12 mouse cellular contexts compared by ENCODE assay signal in genomic region chr13:49584307-49585005, GRCm38 (mm10). TPM values are rescaled to one million over a fixed set of nuclear protein-coding genes. Genes with fewer than 3 reads are reported as not detected.
DNase-seq lines count a peak whose midpoint lies in the region; ATAC-seq and TF ChIP-seq lines count a peak whose summit lies in the region.
"Had no signal": no experiment of that assay in that cellular context is flagged by ENCODE, and none has a peak within 500 bp of the region (broad histone marks: within the 10 kb centered on the region; RNA-seq: fewer than 3 reads in every experiment).

No protein-coding gene starts in this region.

- DNase-seq in kidney, adult 2 months = peak; percentile 66
- DNase-seq in 416B (ENCODE audit: low read depth) = peak; percentile 57
- no peak for DNase-seq in embryonic facial prominence, embryonic 10.5 days (ENCODE audit: low spot score)
- DNase-seq in kidney, postnatal 14 days = peak; percentile 50
- no peak for DNase-seq in B cell, adult 2 months
- DNase-seq in layer of hippocampus, postnatal 36 days = no peak
- no peak for DNase-seq in right cerebral cortex, adult 18-20 months
- DNase-seq: retina, postnatal 1 day; thymus, postnatal 4 days had no signal

- H3K9ac ChIP-seq in kidney, embryonic 15.5 days = no peak overlapping the region

- no peak for TF ChIP-seq POLR2A in kidney, adult 2 months (IDR thresholded peaks at IDR 0.05; ENCODE audit: low read depth, low read length)

- 43% methylated on average over 8 of the region's 8 CpGs for WGBS in kidney, adult 2 months
- 77% methylated on average over 8 of the region's 8 CpGs for whole genome bisulfite sequencing in kidney, embryonic 15.5 days
- 72% methylated on average over 8 of the region's 8 CpGs for WGBS in embryonic facial prominence, embryonic 10.5 days

- no peak overlapping the region for H3K4me2 ChIP-seq in kidney, embryonic 15.5 days

- H3K27me3 ChIP-seq in kidney, adult 2 months (replicated peaks; ENCODE audit: control insufficient read depth, insufficient read depth, low read length) = no peaks in the 10 kb centered on the region
- no peaks in the 10 kb centered on the region for H3K27me3 ChIP-seq in kidney, embryonic 15.5 days
- no peaks in the 10 kb centered on the region for H3K27me3 ChIP-seq in embryonic facial prominence, embryonic 10.5 days (replicated peaks; ENCODE audit: low read depth, poor library complexity, severe bottlenecking)

- peaks cover 15% of the 10 kb centered on the region for H3K4me1 ChIP-seq in kidney, adult 2 months (ENCODE audit: control insufficient read depth, insufficient read depth, low read length)
- no peaks in the 10 kb centered on the region for H3K4me1 ChIP-seq in kidney, embryonic 15.5 days
- peaks cover 18% of the 10 kb centered on the region; the same call in 1 of the 2 replicates for H3K4me1 ChIP-seq in embryonic facial prominence, embryonic 10.5 days
- H3K4me1 ChIP-seq: hindbrain, embryonic 10.5 days had no signal

- no peak for TF ChIP-seq CTCF in kidney, adult 2 months (conservative IDR thresholded peaks at IDR 0.05; ENCODE audit: insufficient read depth, insufficient read length, low read depth, low read length)

- no peak for ATAC-seq in kidney, embryonic 15.5 days (replicated peaks; ENCODE audit: low FRiP score)

- peak overlapping the region; percentile 94 for H3K27ac ChIP-seq in kidney, adult 2 months (ENCODE audit: insufficient read depth, low read depth, low read length)
- no peak overlapping the region for H3K27ac ChIP-seq in kidney, embryonic 15.5 days
- H3K27ac ChIP-seq in embryonic facial prominence, embryonic 10.5 days (replicated peaks) = peak overlapping the region; percentile 52
- H3K27ac ChIP-seq: hindbrain, embryonic 10.5 days had no signal

- H3K36me3 ChIP-seq in kidney, adult 2 months (ENCODE audit: control insufficient read depth, insufficient read depth, low read length) = no peaks in the 10 kb centered on the region
- H3K36me3 ChIP-seq in kidney, embryonic 15.5 days = no peaks in the 10 kb centered on the region
- no peaks in the 10 kb centered on the region for H3K36me3 ChIP-seq in embryonic facial prominence, embryonic 10.5 days (replicated peaks)
- H3K36me3 ChIP-seq: hindbrain, embryonic 10.5 days had no signal

- H3K4me3 ChIP-seq in kidney, adult 2 months (ENCODE audit: insufficient read depth, low read depth, low read length) = no peak overlapping the region
- H3K4me3 ChIP-seq in kidney, embryonic 15.5 days (replicated peaks) = no peak overlapping the region
- no peak overlapping the region for H3K4me3 ChIP-seq in embryonic facial prominence, embryonic 10.5 days
- H3K4me3 ChIP-seq: hindbrain, embryonic 10.5 days had no signal

- no peaks in the 10 kb centered on the region for H3K9me3 ChIP-seq in kidney, embryonic 15.5 days (replicated peaks)
- H3K9me3 ChIP-seq in embryonic facial prominence, embryonic 10.5 days = no peaks in the 10 kb centered on the region
- H3K9me3 ChIP-seq: hindbrain, embryonic 10.5 days had no signal

RNA-seq across cellular contexts. Expression of gene Omd, which starts 2.2 kb away (rescaled TPM):
- 0.69 and 0.70 TPM in 2 replicates for polyA plus RNA-seq in kidney, adult 2 months (2012; rRNA removed)
- polyA plus RNA-seq in kidney, embryonic 15.5 days (2015; fragmentation: Nextera tagmentation; extraction: Ambion mirVana) = 1.8 and 5.6 TPM in 2 replicates
- 1.2 TPM in 2 replicates for polyA plus RNA-seq in embryonic facial prominence, embryonic 10.5 days (2016; fragmentation: Nextera tagmentation; extraction: Ambion mirVana)
- 1 to 10 TPM in 1 of 2 experiments, under 1 TPM in 1; 0.30 to 1.1 TPM for total RNA-seq in layer of hippocampus, postnatal 36 days (2021)

RNA-seq across cellular contexts. Expression of gene Ogn, which starts 23.4 kb away (rescaled TPM):
- polyA plus RNA-seq in kidney, adult 2 months (2012; rRNA removed) = 8.8 and 10.9 TPM in 2 replicates
- polyA plus RNA-seq in kidney, embryonic 15.5 days (2015; fragmentation: Nextera tagmentation; extraction: Ambion mirVana) = 54.4 and 58.9 TPM in 2 replicates
- 2.0 and 3.6 TPM in 2 replicates for polyA plus RNA-seq in embryonic facial prominence, embryonic 10.5 days (2016; fragmentation: Nextera tagmentation; extraction: Ambion mirVana)
- total RNA-seq in layer of hippocampus, postnatal 36 days (2021) = 1 to 10 TPM; 3.7 to 5.4 TPM
- total RNA-seq: megakaryocyte-erythroid progenitor cell, adult 5-6 weeks had no signal

RNA-seq across cellular contexts. Expression of gene Aspn, which starts 40.2 kb away (rescaled TPM):
- 0.56 and 1.0 TPM in 2 replicates for polyA plus RNA-seq in kidney, adult 2 months (2012; rRNA removed)
- polyA plus RNA-seq in kidney, embryonic 15.5 days (2015; fragmentation: Nextera tagmentation; extraction: Ambion mirVana) = 18.3 and 23.7 TPM in 2 replicates
- 0.12 and 0.35 TPM in 2 replicates for polyA plus RNA-seq in embryonic facial prominence, embryonic 10.5 days (2016; fragmentation: Nextera tagmentation; extraction: Ambion mirVana)
- total RNA-seq in layer of hippocampus, postnatal 36 days (2021) = 1 to 10 TPM; 1.2 to 1.7 TPM
- total RNA-seq: megakaryocyte-erythroid progenitor cell, adult 5-6 weeks had no signal

Comparison
In these comparisons a context has a peak if more than half of its experiments do, and no peak if none do; other contexts are left out.
1. DNase-seq: peak in kidney, adult 2 months (single experiment), 416B (single experiment) and kidney, postnatal 14 days (single experiment); none in embryonic facial prominence, embryonic 10.5 days (single experiment), B cell, adult 2 months (0 of 2), layer of hippocampus, postnatal 36 days (0 of 2) and right cerebral cortex, adult 18-20 months (single experiment).